Mouse (Mus musculus): ENCODE results near the gene Wrb. TPM values are rescaled to one million over a fixed set of nuclear protein-coding genes. Genes with fewer than 3 reads are reported as not detected.

Wrb gene
- total and polyA plus RNA-seq, 3 experiments = 34.5 to 58.8 (median 45.2) TPM

- peaks cover 18% of the 10 kb centered on the region for H3K79me2 ChIP-seq (replicated peaks; ENCODE audit: control insufficient read depth, extremely low read depth, insufficient read depth, poor library complexity, severe bottlenecking)
- TF ChIP-seq MYC (IDR thresholded peaks at IDR 0.05; ENCODE audit: low read depth, low read length) (no peak), PAX5 (IDR thresholded peaks at IDR 0.05; ENCODE audit: low read length) (no peak), IRF4 (IDR thresholded peaks at IDR 0.05; ENCODE audit: low read depth, low read length) (no peak), RAD21 (IDR thresholded peaks at IDR 0.05; ENCODE audit: low read depth, low read length) (no peak), USF1 (IDR thresholded peaks at IDR 0.05; ENCODE audit: low read depth, low read length) (no peak), NELFE (IDR thresholded peaks at IDR 0.05; ENCODE audit: low read depth, low read length) (no peak), ELF1 (IDR thresholded peaks at IDR 0.05; ENCODE audit: low read depth, low read length) (no peak), USF2 (conservative IDR thresholded peaks at IDR 0.05; ENCODE audit: low read depth, low read length) (no peak), CHD2 (IDR thresholded peaks at IDR 0.05; ENCODE audit: low read length) (no peak)
- peaks cover 3 to 37% of the 10 kb centered on the region in 2 experiments; a peak in 3 of 4 replicates for H3K4me1 ChIP-seq (ENCODE audit: control insufficient read depth in 1 of 2, insufficient read depth in 2 of 2)
- H3K27me3 ChIP-seq (replicated peaks) = peaks cover 2% of the 10 kb centered on the region
- H3K4me2 ChIP-seq (ENCODE audit: insufficient read depth, low read depth, poor library complexity, severe bottlenecking) = peak overlapping the region; percentile 96
- dilution Hi-C loops (cut with MboI; ENCODE audit: extremely low pct_ligation_motif_present, extremely low pct_unique_long_range_greater_than_20kb, low sequenced_read_pairs) = no loop called here
- H3K27ac ChIP-seq (ENCODE audit: insufficient read depth, low read depth) = no peak overlapping the region; the same call in 1 of the 2 replicates
- H3K9me3 ChIP-seq (replicated peaks; ENCODE audit: low read length) = no peaks in the 10 kb centered on the region
- in situ Hi-C loops (cut with MboI; ENCODE audit: low pct_ligation_motif_present, low pct_unique_long_range_greater_than_20kb, low sequenced_read_pairs) = no loop called here
- H3K9ac ChIP-seq (ENCODE audit: insufficient read depth, low read depth) = peak overlapping the region; percentile 81
- H3K36me3 ChIP-seq (replicated peaks in 1 of 2; ENCODE audit: control insufficient read depth in 1 of 2, insufficient read depth in 1 of 2, low read length in 1 of 2) = peaks cover 32 to 47% of the 10 kb centered on the region in 2 experiments
- H3K4me3 ChIP-seq (replicated peaks in 1 of 3; ENCODE audit: low read depth in 2 of 3, low read length in 2 of 3, poor library complexity in 1 of 3) = peak overlapping the region; percentile 62 to 86 (median 77)
- DNase-seq (ENCODE audit: extremely low read depth) = peak; percentile 64
Measured at GRCm38 (mm10) chr16:96126684-96127171, 18.5 kb upstream of the Wrb start.

GRCm38 (mm10) chr16:96127288-96127656 is 17.9 kb upstream of the Wrb start:
- no peak for TF ChIP-seq SIN3A (IDR thresholded peaks at IDR 0.05; ENCODE audit: low read length)
- TF ChIP-seq NRF1 (IDR thresholded peaks at IDR 0.05; ENCODE audit: low read depth, low read length) = peak; percentile 29; the same call in 1 of the 2 replicates
- TF ChIP-seq MAX (IDR thresholded peaks at IDR 0.05; ENCODE audit: low read length) = peak; percentile 27; the same call in 1 of the 2 replicates
- no peak for TF ChIP-seq CHD2 (IDR thresholded peaks at IDR 0.05; ENCODE audit: low read length)
- no peak for TF ChIP-seq GABPA (IDR thresholded peaks at IDR 0.05; ENCODE audit: insufficient replicate concordance, low read depth, low read length)
- no peak for TF ChIP-seq ZKSCAN1 (IDR thresholded peaks at IDR 0.05; ENCODE audit: borderline replicate concordance, low read depth, low read length)
- H3K4me1 ChIP-seq (ENCODE audit: control insufficient read depth in 1 of 2, insufficient read depth in 2 of 2) = peaks cover 3 to 37% of the 10 kb centered on the region in 2 experiments; a peak in 3 of 4 replicates
- H3K36me3 ChIP-seq (replicated peaks in 1 of 2; ENCODE audit: control insufficient read depth in 1 of 2, insufficient read depth in 1 of 2, low read length in 1 of 2) = peaks cover 31 to 46% of the 10 kb centered on the region in 2 experiments
- H3K9me3 ChIP-seq (replicated peaks; ENCODE audit: low read length) = no peaks in the 10 kb centered on the region
- H3K4me2 ChIP-seq (ENCODE audit: insufficient read depth, low read depth, poor library complexity, severe bottlenecking) = no peak overlapping the region; the same call in 1 of the 2 replicates
- H3K4me3 ChIP-seq (replicated peaks in 1 of 3; ENCODE audit: low read depth in 2 of 3, low read length in 2 of 3, poor library complexity in 1 of 3) = peak overlapping the region; percentile 62 to 86 (median 77)
- H3K27ac ChIP-seq (ENCODE audit: insufficient read depth, low read depth) = peak overlapping the region; percentile 49
- in situ Hi-C loops (cut with MboI; ENCODE audit: low pct_ligation_motif_present, low pct_unique_long_range_greater_than_20kb, low sequenced_read_pairs) = no loop called here
- dilution Hi-C loops (cut with MboI; ENCODE audit: extremely low pct_ligation_motif_present, extremely low pct_unique_long_range_greater_than_20kb, low sequenced_read_pairs) = no loop called here
- peak overlapping the region; percentile 81 for H3K9ac ChIP-seq (ENCODE audit: insufficient read depth, low read depth)
- no peak for DNase-seq (ENCODE audit: extremely low read depth)
- H3K27me3 ChIP-seq (replicated peaks) = peaks cover 4% of the 10 kb centered on the region
- H3K79me2 ChIP-seq (replicated peaks; ENCODE audit: control insufficient read depth, extremely low read depth, insufficient read depth, poor library complexity, severe bottlenecking) = peaks cover 18% of the 10 kb centered on the region
